Mouse (Mus musculus): Measurements from ENCODE around the gene Ptcd3.
A peak's percentile ranks its signal among the peaks of the same experiment; 100 is the strongest.

DNA sequence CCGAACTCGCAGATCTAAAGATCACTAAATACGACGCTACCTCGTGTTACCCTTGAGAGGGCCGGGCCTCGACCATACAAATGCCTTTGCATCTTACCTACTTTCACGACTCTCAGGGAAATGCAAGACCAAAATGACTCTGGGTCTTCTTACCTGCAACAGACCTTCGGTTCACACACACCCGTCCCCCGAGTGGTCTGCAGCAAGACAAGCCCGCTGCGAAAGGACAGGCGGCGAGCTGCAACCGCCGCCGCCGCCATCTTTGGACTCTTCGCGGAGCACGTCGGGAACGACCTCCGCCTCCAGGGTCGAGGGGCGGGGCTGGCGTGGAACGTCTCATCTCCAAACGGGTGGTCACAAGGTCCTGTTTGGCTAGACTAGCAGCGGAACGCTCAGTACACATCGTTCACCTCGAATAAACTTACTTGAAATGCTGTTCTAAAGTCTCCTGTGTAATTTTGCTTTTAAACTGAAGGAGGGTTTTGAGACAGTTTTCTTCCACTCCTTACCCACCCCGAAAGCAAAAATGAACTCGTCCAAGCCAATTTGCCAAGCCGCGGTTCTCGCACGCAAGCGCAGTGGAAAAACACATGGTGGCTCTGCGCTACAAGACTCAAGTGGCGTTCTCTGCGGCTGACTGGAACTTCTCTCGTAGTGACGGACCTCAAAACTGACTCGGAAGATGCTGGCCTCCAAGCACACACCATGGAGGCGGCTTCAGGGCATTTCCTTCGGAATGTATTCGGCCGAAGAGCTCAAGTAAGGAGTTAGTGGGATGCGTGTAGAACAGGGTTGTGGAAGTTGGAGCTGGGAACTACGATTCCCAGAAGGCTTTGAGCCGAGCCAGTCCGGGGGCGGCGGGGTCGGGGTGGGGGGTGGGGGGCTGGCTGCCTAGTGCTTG lies at the start of gene Ptcd3, which contains the start of gene Polr1a:
- TF ChIP-seq CTCF (IDR thresholded peaks at IDR 0.05; ENCODE audit: low read depth) (no peak), EP300 (IDR thresholded peaks at IDR 0.05; ENCODE audit: low read depth) (peak; percentile 75; the same call in 1 of the 2 replicates)

All from heart, postnatal 0 days (tissue).